Mouse (Mus musculus): ENCODE measurements around the gene Acsm3.
"Not testable (repeated sequence)": the region's sequence is repeated elsewhere in the genome, so short reads cannot be mapped to it uniquely, and the experiment has no call there.

The Acsm3 gene

GRCm38 (mm10) chr7:119760527-119760951 lies at the start of gene Acsm3:
Gene Acsm3 (plus strand): TSS chr7:119760923.
- no peak for DNase-seq (ENCODE audit: low spot score)

GRCm38 (mm10) chr7:119714111-119714510 lies 46.6 kb upstream of the Acsm3 start:
- no peak for DNase-seq (ENCODE audit: low spot score)

- peak; percentile 94 for DNase-seq (ENCODE audit: low spot score)
Measured at GRCm38 (mm10) chr7:119720253-119720946, 40.3 kb upstream of the Acsm3 start, which contains the start of gene Thumpd1. Gene Thumpd1 (minus strand): TSS chr7:119720798.

GRCm38 (mm10) chr7:119720947-119721310 lies 39.8 kb upstream of the Acsm3 start:
- no peak for DNase-seq (ENCODE audit: low spot score)

GRCm38 (mm10) chr7:119727621-119728020 lies 33.1 kb upstream of the Acsm3 start:
- DNase-seq (ENCODE audit: low spot score), result no peak

GRCm38 (mm10) chr7:119731262-119731661 lies 29.5 kb upstream of the Acsm3 start:
- DNase-seq (ENCODE audit: low spot score), result not testable (repeated sequence)

- no peak for DNase-seq (ENCODE audit: low spot score)
Measured at GRCm38 (mm10) chr7:119738877-119739276, 21.8 kb upstream of the Acsm3 start.

GRCm38 (mm10) chr7:119739798-119740468 lies 20.8 kb upstream of the Acsm3 start:
- not testable (repeated sequence) for DNase-seq (ENCODE audit: low spot score)

GRCm38 (mm10) chr7:119744321-119744720 lies 16.4 kb upstream of the Acsm3 start:
- DNase-seq (ENCODE audit: low spot score), result no peak

- no peak for DNase-seq (ENCODE audit: low spot score)
Measured at GRCm38 (mm10) chr7:119745869-119746268, 14.9 kb upstream of the Acsm3 start.

- DNase-seq (ENCODE audit: low spot score), result no peak
Measured at GRCm38 (mm10) chr7:119748761-119749160, 12.0 kb upstream of the Acsm3 start.

GRCm38 (mm10) chr7:119749942-119750341 lies 10.8 kb upstream of the Acsm3 start:
- no peak for DNase-seq (ENCODE audit: low spot score)

- no peak for DNase-seq (ENCODE audit: low spot score)
Measured at GRCm38 (mm10) chr7:119753696-119754095, 7.0 kb upstream of the Acsm3 start.

- no peak for DNase-seq (ENCODE audit: low spot score)
Measured at GRCm38 (mm10) chr7:119762166-119762697, 1.5 kb downstream of the Acsm3 start.

GRCm38 (mm10) chr7:119764377-119764776 lies 3.7 kb downstream of the Acsm3 start:
- DNase-seq (ENCODE audit: low spot score), result no peak

GRCm38 (mm10) chr7:119766996-119767395 lies 6.3 kb downstream of the Acsm3 start:
- no peak for DNase-seq (ENCODE audit: low spot score)

GRCm38 (mm10) chr7:119769895-119770294 lies 9.2 kb downstream of the Acsm3 start:
- no peak for DNase-seq (ENCODE audit: low spot score)

GRCm38 (mm10) chr7:119783453-119783852 lies 22.7 kb downstream of the Acsm3 start:
- DNase-seq (ENCODE audit: low spot score), result no peak

- DNase-seq (ENCODE audit: low spot score), result no peak
Measured at GRCm38 (mm10) chr7:119784908-119785307, 24.2 kb downstream of the Acsm3 start.

GRCm38 (mm10) chr7:119789024-119789423 lies 28.3 kb downstream of the Acsm3 start:
- peak; percentile 57 for DNase-seq (ENCODE audit: low spot score)

- DNase-seq (ENCODE audit: low spot score), result peak; percentile 93
Measured at GRCm38 (mm10) chr7:119793586-119794250, 33.0 kb downstream of the Acsm3 start, which contains the start of the genes Rexo5 and Eri2. Gene Rexo5 (plus strand): TSS chr7:119794006. Gene Eri2 (minus strand): TSS chr7:119794058.

- no peak for DNase-seq (ENCODE audit: low spot score)
Measured at GRCm38 (mm10) chr7:119794251-119794638, 33.5 kb downstream of the Acsm3 start.

GRCm38 (mm10) chr7:119795311-119795710 lies 34.6 kb downstream of the Acsm3 start:
- no peak for DNase-seq (ENCODE audit: low spot score)

Data from MN1 (cell line).